ENCODE assay signal across 10 mouse cellular contexts in genomic region chr8:122347811-122348552, GRCm38 (mm10). TPM values are rescaled to one million over a fixed set of nuclear protein-coding genes. Genes with fewer than 3 reads are reported as not detected.
A peak's percentile ranks its signal among the peaks of the same experiment; 100 is the strongest.
DNase-seq lines count a peak whose midpoint lies in the region; ATAC-seq and TF ChIP-seq lines count a peak whose summit lies in the region.
"Had no signal": no experiment of that assay in that cellular context is flagged by ENCODE, and none has a peak within 500 bp of the region (broad histone marks: within the 10 kb centered on the region; RNA-seq: fewer than 3 reads in every experiment).

No protein-coding gene starts in this region.

- TF ChIP-seq CTCF in thymus, adult 2 months (IDR thresholded peaks at IDR 0.05; ENCODE audit: borderline replicate concordance, control insufficient read depth, extremely low read depth, insufficient read depth, low read length, poor library complexity), result no peak

- TF ChIP-seq POLR2A in thymus, adult 2 months (IDR thresholded peaks at IDR 0.05; ENCODE audit: control insufficient read depth, extremely low read depth, insufficient read depth, low read length, poor library complexity), result no peak

- no peak overlapping the region for H3K4me2 ChIP-seq in neural tube, embryonic 13.5 days

- H3K9me3 ChIP-seq in neural tube, embryonic 13.5 days, result no peaks in the 10 kb centered on the region

- WGBS in neural tube, embryonic 13.5 days, result 74% methylated on average over 5 of the region's 5 CpGs
- 94% methylated on average over 5 of the region's 5 CpGs for whole genome bisulfite sequencing in thymus, adult 2 months

- DNase-seq in adrenal gland, adult 2 months, result peak; percentile 44
- DNase-seq in adrenal gland, adult 8-10 months, result no peak
- no peak for DNase-seq in neural tube, embryonic 10.5 days (ENCODE audit: extremely low spot score, low spot score)
- DNase-seq in layer of hippocampus, adult 18-20 months (ENCODE audit: low spot score in 2 of 2), result peak; percentile 66 to 84
- peak; percentile 75 for DNase-seq in skeletal muscle tissue, adult 2 months (ENCODE audit: low read depth, low spot score)
- no peak for DNase-seq in kidney, postnatal 10 days
- no peak for DNase-seq in thymus, adult 2 months

- H3K4me3 ChIP-seq in neural tube, embryonic 13.5 days, result no peak overlapping the region
- no peak overlapping the region for H3K4me3 ChIP-seq in thymus, adult 2 months (ENCODE audit: control insufficient read depth, insufficient read depth, low read length)

- peaks cover 38% of the 10 kb centered on the region for H3K4me1 ChIP-seq in neural tube, embryonic 13.5 days (replicated peaks)
- H3K4me1 ChIP-seq in thymus, adult 2 months (replicated peaks; ENCODE audit: control insufficient read depth, insufficient read depth, low read length), result peaks cover 29% of the 10 kb centered on the region

- no peaks in the 10 kb centered on the region for H3K36me3 ChIP-seq in neural tube, embryonic 13.5 days
- no peaks in the 10 kb centered on the region for H3K36me3 ChIP-seq in thymus, adult 2 months (ENCODE audit: control insufficient read depth, insufficient read depth, low read length)

- H3K27ac ChIP-seq in neural tube, embryonic 13.5 days (replicated peaks), result no peak overlapping the region
- H3K27ac ChIP-seq in thymus, adult 2 months (ENCODE audit: control insufficient read depth, insufficient read depth, low read length), result no peak overlapping the region

- peaks cover 42% of the 10 kb centered on the region for H3K27me3 ChIP-seq in neural tube, embryonic 13.5 days
- H3K27me3 ChIP-seq in thymus, adult 2 months (ENCODE audit: control insufficient read depth, insufficient read depth, low read length), result no peaks in the 10 kb centered on the region

- no peak overlapping the region for H3K9ac ChIP-seq in neural tube, embryonic 13.5 days

- peak; percentile 17; the same call in 1 of the 2 replicates for ATAC-seq in neural tube, embryonic 13.5 days (ENCODE audit: low read depth)

RNA-seq across cellular contexts. Expression of gene Trhr2, which starts 12.6 kb away (rescaled TPM):
- not detected for total RNA-seq in adrenal gland, adult 2 months (2021)
- not detected in 2 replicates for polyA plus RNA-seq in adrenal gland, adult 2 months (2012; rRNA removed)
- total RNA-seq in adrenal gland, adult 8-10 months (2022), result not detected
- not detected in 2 replicates for polyA plus RNA-seq in neural tube, embryonic 13.5 days (2015; fragmentation: Nextera tagmentation; extraction: Ambion mirVana)
- 1 to 10 TPM in 1 of 2 experiments, under 1 TPM in 1; 0.41 to 1.3 TPM for total RNA-seq in layer of hippocampus, adult 18-20 months (2021)
- 0.35 and 0.51 TPM in 2 replicates for polyA plus RNA-seq in thymus, adult 2 months (2012; rRNA removed)
- total RNA-seq: common myeloid progenitor, adult 5-6 weeks; neutrophil, adult 5-6 weeks had no signal

RNA-seq across cellular contexts. Expression of gene Zc3h18, which starts 28.4 kb away (rescaled TPM):
- total RNA-seq in adrenal gland, adult 2 months (2021), result 10 to 100 TPM; 36.9 to 44.8 TPM
- 34.3 and 38.2 TPM in 2 replicates for polyA plus RNA-seq in adrenal gland, adult 2 months (2012; rRNA removed)
- total RNA-seq in adrenal gland, adult 8-10 months (2022), result 10 to 100 TPM; 38.4 to 55.0 (median 47.0) TPM
- polyA plus RNA-seq in neural tube, embryonic 13.5 days (2015; fragmentation: Nextera tagmentation; extraction: Ambion mirVana), result 37.0 and 43.6 TPM in 2 replicates
- 10 to 100 TPM; 38.8 to 39.5 TPM for total RNA-seq in layer of hippocampus, adult 18-20 months (2021)
- 66.3 and 69.8 TPM in 2 replicates for polyA plus RNA-seq in thymus, adult 2 months (2012; rRNA removed)

Comparison
In these comparisons a context has a peak if more than half of its experiments do, and no peak if none do; other contexts are left out.
1. DNase-seq: peak in adrenal gland, adult 2 months (single experiment), layer of hippocampus, adult 18-20 months (2 of 2) and skeletal muscle tissue, adult 2 months (single experiment); none in adrenal gland, adult 8-10 months (single experiment), neural tube, embryonic 10.5 days (single experiment), kidney, postnatal 10 days (single experiment) and thymus, adult 2 months (single experiment).